Mouse (Mus musculus) embryo, embryonic 10.5 days (tissue): ENCODE results near the gene Nolc1.
"Not testable (repeated sequence)": the region's sequence is repeated elsewhere in the genome, so short reads cannot be mapped to it uniquely, and the experiment has no call there.

Source experiments
- DNase-seq: peaks from one replicate; pipeline ENCODE4 v3.0.0-alpha.2; 2015; ENCODE audit warnings: low spot score

Nolc1 gene

DNA sequence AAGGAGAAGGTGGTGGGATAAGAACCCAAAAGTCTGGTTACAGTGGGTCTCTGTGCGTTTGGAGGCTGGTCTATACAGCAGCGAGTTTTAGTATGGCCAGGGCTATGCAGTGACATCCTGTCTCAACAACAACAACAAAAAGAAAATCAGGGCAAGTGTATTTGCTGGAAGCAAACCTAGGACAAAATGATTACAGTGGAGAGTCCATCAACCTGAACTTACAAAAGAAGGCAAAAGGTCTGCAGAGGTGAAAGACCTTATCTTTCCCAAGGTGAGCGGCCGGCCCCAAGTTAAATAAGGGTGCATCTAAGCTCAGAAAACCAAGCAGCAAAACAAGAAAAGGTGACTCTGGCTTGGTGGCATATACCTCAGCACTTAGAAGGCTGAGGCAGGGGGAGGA is 16.0 kb downstream of the Nolc1 start:
- no peak for DNase-seq

DNA sequence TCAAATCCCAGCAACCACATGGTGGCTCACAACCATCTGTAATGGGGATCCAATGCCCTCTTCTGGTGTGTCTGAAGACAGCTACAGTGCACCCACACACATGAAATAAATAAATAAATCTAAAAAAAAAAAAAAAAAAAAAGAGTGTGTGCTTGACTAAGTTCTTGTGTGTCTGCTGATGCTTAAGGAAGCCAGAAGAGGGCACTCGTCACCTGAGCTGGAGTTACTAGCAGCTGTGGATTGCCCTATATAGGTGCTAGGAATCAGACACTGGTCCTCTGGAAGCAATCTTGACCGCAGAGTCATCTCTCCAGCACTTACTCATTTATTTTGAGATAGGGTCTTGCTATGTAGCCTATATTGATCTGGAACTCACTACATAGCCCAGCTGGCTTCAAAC is 18.5 kb downstream of the Nolc1 start:
- DNase-seq = no peak

DNA sequence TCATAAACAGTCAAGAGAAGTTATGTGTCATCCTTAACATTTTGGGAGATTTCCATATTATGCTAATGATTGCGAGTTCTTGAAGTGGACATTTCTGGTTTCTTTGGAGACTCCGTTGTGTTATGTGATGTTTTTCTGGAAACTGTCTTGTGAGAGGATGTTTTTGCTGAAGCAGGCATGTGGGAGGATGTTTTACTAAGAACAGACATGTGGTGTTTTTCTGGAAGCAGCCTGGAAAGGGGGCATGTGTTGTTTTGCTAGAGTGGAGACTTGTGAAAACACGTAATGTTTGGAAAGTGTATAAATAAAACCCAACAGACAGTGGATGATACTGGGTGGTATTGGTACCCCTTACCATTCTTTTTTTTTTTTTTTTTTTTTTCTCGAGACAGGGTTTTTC is 19.6 kb downstream of the Nolc1 start:
- no peak for DNase-seq

DNA sequence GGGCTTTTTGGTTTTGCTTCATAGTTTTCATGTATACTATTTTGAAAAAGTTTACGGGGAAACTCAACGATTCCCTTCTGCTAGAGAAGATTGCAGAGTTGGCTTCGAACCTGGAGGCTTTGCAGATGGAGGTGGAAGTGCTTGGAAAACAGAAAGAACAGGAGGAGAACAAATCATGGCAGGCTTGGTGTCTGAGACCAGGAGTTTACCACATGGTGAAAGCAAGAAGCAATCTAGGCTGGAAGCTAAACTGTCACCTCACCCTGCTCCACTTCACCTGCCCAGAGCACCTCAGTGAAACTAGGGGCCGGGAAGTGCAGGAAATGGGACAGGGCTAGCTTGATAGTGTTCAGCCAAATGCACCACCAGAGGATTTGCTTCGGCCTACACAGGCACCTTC is 20.7 kb downstream of the Nolc1 start:
- no peak for DNase-seq

DNA sequence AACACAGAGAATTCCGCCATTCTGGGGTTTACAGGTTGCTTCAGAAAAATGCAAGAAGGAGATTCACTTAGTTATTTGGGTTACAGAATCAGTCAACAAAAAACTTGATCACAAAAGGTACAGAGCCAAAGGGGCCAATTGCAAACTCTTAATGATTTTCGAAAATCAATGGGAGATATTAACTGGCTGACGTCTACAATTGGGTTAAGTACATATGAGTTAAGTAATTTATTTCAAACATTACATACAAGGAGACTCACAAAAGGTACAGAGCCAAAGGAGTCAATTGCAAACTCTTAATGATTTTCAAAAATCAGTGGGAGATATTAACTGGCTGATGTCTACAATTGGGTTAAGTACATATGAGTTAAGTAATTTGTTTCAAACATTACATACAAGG is 23.9 kb downstream of the Nolc1 start:
- no peak for DNase-seq

DNA sequence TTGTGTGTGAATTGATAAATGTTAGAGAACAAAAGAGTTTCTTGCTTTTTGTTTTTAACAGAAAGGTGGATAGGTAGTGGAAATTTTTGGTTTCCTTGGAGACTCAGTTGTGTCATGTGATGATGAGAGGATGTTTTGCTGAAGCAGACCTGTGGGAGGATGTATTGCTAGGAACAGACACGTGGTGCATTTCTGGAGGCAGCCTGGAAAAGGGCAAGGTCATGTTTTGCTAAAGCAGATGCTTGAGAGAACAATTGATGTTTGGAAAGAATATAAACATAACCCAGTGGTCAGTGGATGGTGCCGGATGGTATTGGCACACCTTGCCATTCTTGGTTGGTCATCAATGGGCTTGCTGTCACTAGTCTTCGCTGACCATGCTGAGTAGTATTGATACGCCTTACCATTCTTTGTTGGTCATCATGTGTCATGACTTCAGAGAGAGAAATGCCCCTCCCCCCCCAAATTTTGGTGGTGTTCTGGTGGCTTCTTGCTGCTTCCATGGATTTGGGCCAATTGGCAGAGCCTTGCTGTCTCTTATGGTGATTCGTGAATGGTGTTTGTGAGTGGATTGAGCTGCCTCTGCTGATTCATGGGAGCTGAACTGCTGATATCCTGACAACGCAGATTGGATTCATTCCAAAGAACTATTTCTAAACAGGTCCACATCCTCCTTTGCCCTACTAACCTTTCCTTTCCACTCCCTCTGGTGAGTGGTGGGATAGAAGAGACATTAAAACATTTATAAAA is 27.9 kb downstream of the Nolc1 start:
- DNase-seq = no peak

DNA sequence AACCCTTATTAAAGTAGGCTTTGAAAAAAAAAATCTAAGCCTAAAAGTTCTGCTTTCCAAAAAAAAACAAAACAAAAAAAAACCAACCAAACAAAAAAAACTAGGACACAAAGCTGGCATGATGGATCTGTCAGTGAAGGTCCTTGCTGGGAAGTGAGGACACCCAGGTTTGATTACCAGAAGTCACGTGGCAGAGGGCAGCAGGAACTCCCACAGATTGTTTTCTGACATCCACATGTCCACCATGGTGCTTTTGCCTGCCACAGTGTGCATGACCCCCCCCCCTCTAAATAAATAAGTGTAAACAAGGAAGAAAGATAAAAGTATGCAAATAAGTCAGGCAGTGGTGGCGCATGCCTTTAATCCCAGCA is 28.5 kb downstream of the Nolc1 start:
- no peak for DNase-seq

DNA sequence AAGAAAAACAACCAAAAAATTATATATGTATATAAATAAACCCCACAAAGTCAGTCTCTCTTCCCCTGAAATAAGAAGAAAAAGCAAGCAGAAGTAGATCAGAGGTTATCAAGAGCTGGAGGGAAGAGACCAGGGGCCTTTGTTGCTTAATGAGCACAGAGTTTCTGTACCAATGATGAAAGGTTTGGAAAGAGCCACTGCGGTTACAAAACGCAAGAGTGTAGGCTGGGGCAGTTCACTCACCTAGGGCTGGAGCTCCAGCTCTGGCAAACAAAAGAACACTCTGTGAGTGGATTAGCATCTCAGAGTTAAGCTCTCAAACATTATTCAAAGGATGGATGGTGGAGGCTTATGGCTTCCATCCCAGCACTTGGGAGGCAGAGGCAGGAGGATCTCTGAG is 34.6 kb downstream of the Nolc1 start:
- DNase-seq = no peak

DNA sequence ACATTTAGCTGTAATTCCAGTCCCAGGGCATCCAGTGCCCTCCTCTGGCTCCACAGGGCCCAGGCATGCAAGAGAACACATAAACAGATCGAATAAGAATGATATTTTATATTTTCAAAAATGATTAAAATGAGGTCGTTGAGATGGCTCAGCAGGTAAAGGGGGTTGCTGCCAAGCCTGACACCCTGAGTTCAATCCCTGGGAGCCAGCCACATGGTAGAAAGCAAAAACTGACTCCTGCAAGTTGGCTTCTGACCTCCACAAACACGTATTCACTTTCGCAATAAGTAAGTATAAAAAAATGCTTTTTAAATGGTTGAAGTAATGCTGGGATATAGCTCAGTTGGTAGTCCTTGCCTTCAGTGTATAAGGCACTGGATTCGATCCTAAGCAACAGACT is 35.1 kb downstream of the Nolc1 start:
- no peak for DNase-seq

DNA sequence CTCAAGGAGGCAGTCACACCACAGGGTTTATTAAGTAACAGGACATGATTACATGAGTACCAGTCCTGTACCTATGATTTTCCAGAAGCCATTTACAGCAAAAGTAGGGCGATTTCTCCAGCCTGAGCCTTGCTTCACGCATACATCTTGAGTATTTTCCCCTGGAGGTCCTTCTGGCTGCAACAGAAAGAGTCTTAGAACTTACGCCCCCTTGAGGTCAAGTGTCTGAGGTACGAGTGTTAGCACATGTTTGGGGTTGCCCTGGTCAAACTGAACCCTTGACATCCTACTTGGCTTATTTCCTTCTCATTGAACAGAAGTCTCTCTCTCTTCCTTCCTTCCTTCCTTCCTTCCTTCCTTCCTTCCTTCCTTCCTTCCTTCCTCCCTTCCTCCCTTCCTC is 39.0 kb downstream of the Nolc1 start:
- DNase-seq = no peak

DNA sequence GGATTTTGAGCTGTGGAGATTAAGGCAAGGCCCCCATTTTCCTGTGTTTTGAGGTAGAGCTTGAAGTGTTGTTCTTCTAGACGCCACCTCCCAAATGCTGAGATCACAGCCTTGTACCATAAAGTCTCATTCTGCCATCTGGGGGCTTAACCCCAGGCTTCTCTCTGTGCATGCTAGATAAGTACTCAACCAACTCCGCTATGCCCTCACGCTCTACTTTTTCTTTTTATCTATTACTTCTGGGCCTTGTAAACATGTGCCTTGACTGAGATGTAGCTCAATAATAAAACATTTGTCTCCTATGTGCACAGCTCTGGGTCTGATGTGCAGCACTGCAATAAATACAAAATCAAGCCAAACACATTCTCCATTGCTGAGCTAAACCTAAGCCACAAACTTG is 43.8 kb downstream of the Nolc1 start:
- no peak for DNase-seq

DNA sequence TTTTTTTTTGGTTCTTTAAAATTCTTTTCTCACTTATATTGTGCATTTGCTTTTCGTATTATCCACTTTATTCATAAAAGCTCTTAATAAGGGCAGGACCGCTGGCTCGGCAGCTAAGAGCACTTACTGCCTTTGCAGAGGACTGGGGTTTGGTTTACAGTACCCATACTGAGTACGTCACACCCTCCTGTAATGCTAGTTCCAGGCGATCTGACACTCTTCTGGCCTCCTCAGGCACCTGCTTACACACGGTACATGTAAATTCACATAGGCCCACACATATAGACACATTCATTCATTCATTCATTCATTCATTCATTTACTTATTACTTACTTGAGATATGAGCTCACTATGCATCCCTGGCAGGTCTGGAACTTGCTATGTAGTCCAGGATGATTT is 45.2 kb downstream of the Nolc1 start:
- no peak for DNase-seq

DNA sequence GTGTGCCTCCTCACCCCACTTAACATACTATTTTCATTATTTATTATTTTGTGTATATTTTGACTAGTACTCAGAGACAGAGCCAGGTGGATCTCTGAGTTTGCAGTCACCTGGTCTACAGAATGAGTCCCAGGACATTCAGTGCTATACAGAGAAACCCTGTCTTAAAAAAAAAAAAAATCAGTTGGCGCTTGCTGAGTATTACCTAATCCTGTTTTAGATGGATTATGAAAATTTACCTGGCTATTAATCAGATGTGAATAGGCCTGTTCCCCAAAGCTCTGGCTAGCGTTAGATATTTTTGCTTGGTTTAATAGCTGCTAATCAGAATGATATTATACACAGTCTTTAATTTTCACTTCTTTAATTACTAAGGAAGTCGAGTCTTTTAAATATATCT is 48.2 kb downstream of the Nolc1 start:
- no peak for DNase-seq

DNA sequence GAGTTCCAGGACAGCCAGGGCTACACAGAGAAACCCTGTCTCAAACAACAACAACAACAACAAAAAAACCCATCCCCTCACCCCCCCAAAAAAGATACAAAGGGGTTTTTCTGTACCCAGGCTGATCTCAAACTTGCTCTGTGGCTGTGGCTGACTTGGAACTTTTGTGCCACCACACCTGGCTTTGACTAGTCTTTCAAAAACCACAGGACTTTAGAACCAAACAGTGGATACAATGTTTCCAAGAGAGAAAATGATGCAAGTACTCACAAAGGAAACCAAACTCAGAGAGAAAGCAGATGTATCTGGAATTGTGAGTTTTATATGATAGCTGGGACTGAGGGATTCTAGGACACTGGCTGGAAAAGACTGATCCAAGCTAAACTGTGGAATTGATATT is 49.0 kb downstream of the Nolc1 start:
- DNase-seq = no peak

DNA sequence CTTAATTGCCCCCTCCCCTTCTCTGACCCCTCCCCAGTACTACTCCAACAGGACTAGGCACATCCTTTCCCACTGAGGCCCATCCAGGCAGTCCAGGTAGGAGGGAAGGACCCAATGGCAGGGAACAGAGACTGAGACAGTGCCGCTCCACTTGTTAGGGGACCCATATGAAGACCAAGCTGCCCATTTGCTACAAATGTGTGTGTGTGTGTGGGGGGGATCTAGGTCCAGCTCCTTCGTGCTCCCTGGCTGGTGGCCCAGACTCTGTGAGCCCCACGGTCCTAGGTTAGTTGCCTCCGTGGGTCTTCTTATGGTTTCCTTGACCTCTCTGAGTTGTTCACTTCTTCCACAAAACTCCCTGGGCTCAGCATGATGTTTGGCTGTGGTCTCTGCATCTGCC is 50.6 kb downstream of the Nolc1 start:
- DNase-seq = no peak

DNA sequence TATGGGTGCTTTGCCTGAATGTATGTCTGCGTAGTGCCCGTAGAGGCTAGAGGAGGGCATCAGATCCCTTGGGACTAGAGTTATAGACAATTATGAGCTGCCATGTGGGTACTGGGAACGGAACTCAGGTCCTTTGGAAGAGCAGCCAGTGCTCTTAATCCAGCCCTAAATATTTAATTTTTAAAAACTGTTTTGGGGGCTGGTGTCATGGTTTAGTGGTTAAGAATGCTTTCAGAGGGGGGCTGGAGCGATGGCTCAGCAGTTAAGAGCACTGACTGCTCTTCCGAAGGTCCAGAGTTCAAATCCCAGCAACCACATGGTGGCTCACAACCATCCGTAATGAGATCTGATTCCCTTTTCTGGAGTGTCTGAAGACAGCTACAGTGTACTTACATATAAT is 54.1 kb downstream of the Nolc1 start:
- DNase-seq = not testable (repeated sequence)

DNA sequence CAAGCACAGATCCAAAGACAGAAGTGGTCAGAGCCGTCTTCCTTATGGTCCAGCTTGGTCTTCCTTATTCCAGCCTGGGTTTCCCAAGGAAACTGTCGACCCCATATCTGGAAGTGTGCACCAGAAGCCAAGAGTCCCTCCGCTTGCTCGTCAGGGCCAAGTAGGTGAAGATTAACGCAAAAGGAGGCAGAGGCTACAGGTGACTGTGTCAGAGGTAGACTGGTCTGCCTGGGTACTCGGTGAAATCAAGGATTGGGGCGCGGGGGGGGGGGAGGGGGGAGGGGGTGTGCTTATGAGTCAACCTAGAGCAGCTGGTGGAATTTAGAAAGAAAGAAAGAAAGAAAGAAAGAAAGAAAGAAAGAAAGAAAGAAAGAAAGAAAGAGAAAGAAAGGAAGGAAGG is 55.6 kb downstream of the Nolc1 start:
- DNase-seq = no peak

DNA sequence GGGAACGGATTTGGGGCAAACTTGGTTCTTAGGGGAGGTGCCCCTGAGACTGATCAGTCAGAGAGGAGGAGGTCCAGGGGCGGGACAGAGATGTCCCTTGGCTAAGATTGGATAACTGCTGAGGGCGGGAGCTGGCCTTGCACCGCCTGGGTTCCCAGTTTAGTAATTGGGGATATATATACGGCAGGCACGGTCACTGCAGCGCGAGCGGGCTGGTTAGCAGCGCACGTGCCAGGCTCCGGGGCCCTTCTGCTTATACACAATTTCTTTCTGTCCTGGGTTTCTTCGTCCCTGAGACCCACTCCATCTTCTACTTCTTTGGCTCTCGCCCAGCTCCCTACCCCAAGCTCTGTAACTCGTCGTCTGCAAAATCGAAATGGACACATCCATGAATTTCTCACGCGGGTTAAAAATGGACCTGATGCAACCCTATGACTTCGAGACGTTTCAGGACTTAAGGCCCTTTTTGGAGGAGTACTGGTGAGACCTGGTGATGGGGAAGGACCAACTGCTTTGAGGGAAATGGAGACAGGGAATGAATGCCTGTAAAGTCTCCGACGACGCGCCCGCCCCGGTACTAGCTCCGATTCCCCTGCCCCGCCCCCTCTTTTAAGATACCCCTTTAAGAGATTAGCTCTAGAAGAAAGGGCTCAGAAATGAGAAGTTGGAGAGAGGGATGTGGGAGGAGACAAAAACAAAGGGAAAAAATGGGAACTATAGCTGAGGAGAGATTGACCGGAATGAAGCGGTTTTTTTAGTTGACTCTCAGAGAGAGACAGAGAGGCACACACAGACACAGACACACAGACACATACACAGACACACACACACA is 56.2 kb downstream of the Nolc1 start, which contains the start of gene Elovl3:
Elovl3 (plus strand) TSS at position 204 of the 832 bp plus-strand sequence.
- peak; percentile 40 for DNase-seq

DNA sequence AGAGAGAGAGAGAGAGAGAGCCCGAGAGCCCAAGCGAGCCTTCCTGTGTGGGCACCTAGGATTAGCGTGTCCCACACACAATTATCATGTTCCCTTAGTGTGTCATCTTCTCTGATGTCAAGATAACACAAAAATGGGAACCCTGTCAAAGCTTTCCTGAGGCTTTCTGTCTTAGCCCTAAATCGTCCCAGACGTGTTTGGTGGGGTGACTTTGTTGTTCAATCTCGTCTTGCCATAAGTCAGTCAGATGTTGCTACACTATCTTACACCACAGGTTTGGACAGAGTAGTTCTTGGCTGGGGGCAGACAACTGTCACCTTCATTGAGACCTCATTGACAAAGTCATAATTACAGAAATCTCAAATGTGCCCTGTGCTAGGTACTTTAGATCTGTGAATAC is 56.9 kb downstream of the Nolc1 start:
- no peak for DNase-seq
